Mouse (Mus musculus) CH12.LX (cell line): ENCODE results near the gene Ppp2r5c. TPM values are rescaled to one million over a fixed set of nuclear protein-coding genes. Genes with fewer than 3 reads are reported as not detected.

Source experiments
- DNase-seq: peaks from one replicate; pipeline ENCODE4 v3.0.0-alpha.2; 2013; ENCODE audit errors: extremely low read depth
- H3K27ac ChIP-seq: 2 replicates; pipeline ENCODE4 v1.5.1; 2012; ENCODE audit warnings: low read depth, mild to moderate bottlenecking, control low read depth, moderate library complexity; ENCODE audit not compliant: insufficient read depth
- H3K27me3 ChIP-seq: replicated peaks from 2 replicates; pipeline ENCODE3; 2012; ENCODE audit warnings: inconsistent platforms
- H3K36me3 ChIP-seq, 2 experiments: replicated peaks in 1 of 2; 2 replicates each; pipeline versions ENCODE3 to v1.6.1; 2012; ENCODE audit warnings: inconsistent platforms in 1 of 2, low read length in 1 of 2, mild to moderate bottlenecking in 1 of 2, mixed read lengths in 1 of 2, moderate library complexity in 1 of 2; ENCODE audit not compliant: control insufficient read depth in 1 of 2, insufficient read depth in 1 of 2
- H3K4me1 ChIP-seq, 2 experiments: 2 replicates each; pipeline ENCODE4 v1.6.1; 2012; ENCODE audit warnings: inconsistent platforms in 1 of 2, moderate library complexity in 1 of 2; ENCODE audit not compliant: insufficient read depth in 2 of 2, control insufficient read depth in 1 of 2
- H3K4me2 ChIP-seq: 2 replicates; pipeline ENCODE4 v1.6.1; 2012; ENCODE audit warnings: low read depth, mild to moderate bottlenecking, control low read depth; ENCODE audit not compliant: poor library complexity, insufficient read depth, severe bottlenecking
- H3K4me3 ChIP-seq, 3 experiments: fragments of 150-350 bp in 1 of 3; sonication (generic) in 1 of 3; replicated peaks in 1 of 3; 2 replicates each; pipeline versions ENCODE3 to v1.5.1; 2011 to 2012; ENCODE audit warnings: low read depth in 2 of 3, low read length in 2 of 3, mild to moderate bottlenecking in 2 of 3, moderate library complexity in 2 of 3, control low read depth in 1 of 3, improper control_type of control experiment in 1 of 3, inconsistent platforms in 1 of 3, mixed read lengths in 1 of 3; ENCODE audit not compliant: poor library complexity in 1 of 3
- H3K79me2 ChIP-seq: replicated peaks from 2 replicates; pipeline ENCODE4 v1.6.1; 2012; ENCODE audit warnings: mild to moderate bottlenecking, moderate library complexity; ENCODE audit not compliant: control insufficient read depth, poor library complexity, insufficient read depth, severe bottlenecking; ENCODE audit errors: extremely low read depth
- H3K9ac ChIP-seq: 2 replicates; pipeline ENCODE4 v1.6.1; 2012; ENCODE audit warnings: low read depth, mild to moderate bottlenecking, control low read depth, moderate library complexity; ENCODE audit not compliant: insufficient read depth
- H3K9me3 ChIP-seq: replicated peaks from 2 replicates; pipeline ENCODE3; 2012; ENCODE audit warnings: low read length, inconsistent platforms, mixed read lengths
- BHLHE40 ChIP-seq: IDR thresholded peaks from 2 replicates; pipeline ENCODE4 v1.6.1; 2011; ENCODE audit warnings: mild to moderate bottlenecking, low read depth, low read length, improper control_type of control experiment
- CHD1 ChIP-seq: IDR thresholded peaks from 2 replicates; pipeline ENCODE4 v1.6.1; 2012; ENCODE audit warnings: low read depth, low read length, improper control_type of control experiment, inconsistent platforms
- CHD2 ChIP-seq: IDR thresholded peaks from 2 replicates; pipeline ENCODE4 v1.6.1; 2011; ENCODE audit warnings: low read length, improper control_type of control experiment
- CTCF ChIP-seq, 2 experiments: IDR thresholded peaks in 1 of 2; conservative IDR thresholded peaks in 1 of 2; 2 replicates each; pipeline ENCODE4 v1.5.1; 2011 to 2012; ENCODE audit warnings: low read depth in 2 of 2, low read length in 2 of 2, improper control_type of control experiment in 1 of 2, inconsistent platforms in 1 of 2, mild to moderate bottlenecking in 1 of 2, moderate library complexity in 1 of 2
- ELF1 ChIP-seq: IDR thresholded peaks from 2 replicates; pipeline ENCODE4 v1.6.1; 2014; ENCODE audit warnings: low read depth, mild to moderate bottlenecking, inconsistent platforms, low read length, improper control_type of control experiment
- EP300 ChIP-seq: IDR thresholded peaks from 2 replicates; pipeline ENCODE4 v1.6.1; 2011; ENCODE audit warnings: low read length, improper control_type of control experiment
- ETS1 ChIP-seq: conservative IDR thresholded peaks from 2 replicates; pipeline ENCODE4 v1.6.1; 2012; ENCODE audit warnings: low read depth, mild to moderate bottlenecking, inconsistent platforms, low read length, improper control_type of control experiment, moderate library complexity
- HCFC1 ChIP-seq: IDR thresholded peaks from 2 replicates; pipeline ENCODE4 v1.6.1; 2012; ENCODE audit warnings: low read depth, mild to moderate bottlenecking, inconsistent platforms, low read length, improper control_type of control experiment
- IRF4 ChIP-seq: IDR thresholded peaks from 2 replicates; pipeline ENCODE4 v1.6.1; 2014; ENCODE audit warnings: low read depth, mild to moderate bottlenecking, inconsistent platforms, low read length, improper control_type of control experiment
- JUND ChIP-seq: conservative IDR thresholded peaks from 2 replicates; pipeline ENCODE4 v1.6.1; 2011; ENCODE audit warnings: low read depth, low read length, improper control_type of control experiment
- KAT2A ChIP-seq: IDR thresholded peaks from 2 replicates; pipeline ENCODE4 v1.6.1; 2012; ENCODE audit warnings: low read length, improper control_type of control experiment, inconsistent platforms; ENCODE audit not compliant: insufficient replicate concordance
- MAFK ChIP-seq: IDR thresholded peaks from 2 replicates; pipeline ENCODE4 v1.6.1; 2011; ENCODE audit warnings: low read length, improper control_type of control experiment; ENCODE audit not compliant: insufficient replicate concordance
- MAX ChIP-seq: IDR thresholded peaks from 2 replicates; pipeline ENCODE4 v1.6.1; 2011; ENCODE audit warnings: low read length, improper control_type of control experiment
- MAZ ChIP-seq: IDR thresholded peaks from 2 replicates; pipeline ENCODE4 v1.6.1; 2012; ENCODE audit warnings: low read depth, mild to moderate bottlenecking, inconsistent platforms, low read length, improper control_type of control experiment, moderate library complexity
- MEF2A ChIP-seq: IDR thresholded peaks from 2 replicates; pipeline ENCODE4 v1.6.1; 2014; ENCODE audit warnings: low read depth, mild to moderate bottlenecking, inconsistent platforms, low read length, improper control_type of control experiment, borderline replicate concordance
- MXI1 ChIP-seq: IDR thresholded peaks from 2 replicates; pipeline ENCODE4 v1.6.1; 2011; ENCODE audit warnings: mild to moderate bottlenecking, low read depth, low read length, improper control_type of control experiment
- NELFE ChIP-seq: IDR thresholded peaks from 2 replicates; pipeline ENCODE4 v1.6.1; 2011; ENCODE audit warnings: low read depth, low read length, improper control_type of control experiment
- NRF1 ChIP-seq: IDR thresholded peaks from 2 replicates; pipeline ENCODE4 v1.6.1; 2014; ENCODE audit warnings: low read depth, mild to moderate bottlenecking, inconsistent platforms, low read length, improper control_type of control experiment, moderate library complexity
- POLR2AphosphoS2 ChIP-seq: IDR thresholded peaks from 2 replicates; pipeline ENCODE4 v1.6.1; 2011; ENCODE audit warnings: low read depth, low read length, improper control_type of control experiment
- RAD21 ChIP-seq: IDR thresholded peaks from 2 replicates; pipeline ENCODE4 v1.6.1; 2011; ENCODE audit warnings: low read depth, mild to moderate bottlenecking, low read length, improper control_type of control experiment, moderate library complexity
- RCOR1 ChIP-seq: conservative IDR thresholded peaks from 2 replicates; pipeline ENCODE4 v1.6.1; 2012; ENCODE audit warnings: low read depth, mild to moderate bottlenecking, inconsistent platforms, low read length, improper control_type of control experiment
- SIN3A ChIP-seq: IDR thresholded peaks from 2 replicates; pipeline ENCODE4 v1.6.1; 2012; ENCODE audit warnings: low read length, improper control_type of control experiment, inconsistent platforms
- TCF12 ChIP-seq: IDR thresholded peaks from 2 replicates; pipeline ENCODE4 v1.6.1; 2014; ENCODE audit warnings: low read depth, mild to moderate bottlenecking, inconsistent platforms, low read length, improper control_type of control experiment
- UBTF ChIP-seq: IDR thresholded peaks from 2 replicates; pipeline ENCODE4 v1.6.1; 2012; ENCODE audit warnings: low read depth, mild to moderate bottlenecking, inconsistent platforms, low read length, improper control_type of control experiment, moderate library complexity
- USF2 ChIP-seq: conservative IDR thresholded peaks from 2 replicates; pipeline ENCODE4 v1.6.1; 2011; ENCODE audit warnings: low read depth, low read length, improper control_type of control experiment
- ZC3H11A ChIP-seq: IDR thresholded peaks from 2 replicates; pipeline ENCODE4 v1.6.1; 2012; ENCODE audit warnings: low read depth, mild to moderate bottlenecking, inconsistent platforms, low read length, improper control_type of control experiment
- ZKSCAN1 ChIP-seq: IDR thresholded peaks from 2 replicates; pipeline ENCODE4 v1.6.1; 2012; ENCODE audit warnings: low read depth, inconsistent platforms, low read length, improper control_type of control experiment, borderline replicate concordance
- ZMIZ1 ChIP-seq: IDR thresholded peaks from 2 replicates; pipeline ENCODE4 v1.6.1; 2012; ENCODE audit warnings: low read depth, mild to moderate bottlenecking, inconsistent platforms, low read length, improper control_type of control experiment
- ZNF384 ChIP-seq: IDR thresholded peaks from 2 replicates; pipeline ENCODE4 v1.6.1; 2012; ENCODE audit warnings: low read depth, low read length, improper control_type of control experiment, inconsistent platforms
- dilution Hi-C: fragments of 300-500 bp; cut with MboI; formaldehyde crosslinking; loops from 2 replicates; pipeline ENCODE4 v1.14.3; 2020; ENCODE audit warnings: low sequenced_read_pairs; ENCODE audit not compliant: extremely low pct_unique_long_range_greater_than_20kb, extremely low pct_ligation_motif_present
- in situ Hi-C: fragments of 300-500 bp; cut with MboI; formaldehyde crosslinking; loops from 3 replicates; pipeline ENCODE4 v1.14.3; 2019; ENCODE audit warnings: low sequenced_read_pairs, low pct_ligation_motif_present, low pct_unique_long_range_greater_than_20kb, mixed read lengths
- polyA plus RNA-seq: library from polyadenylated mRNA; unstranded; fragments of >175 nt; gene quantifications from 2 replicates; pipeline ENCODE4 v1.2.1, GENCODE M21; 2012; ENCODE audit warnings: low read depth; ENCODE audit not compliant: insufficient read length
- total RNA-seq, 2 experiments: library from RNA; depleted of rRNA; stranded (reverse); fragments of 300-350 nt in 1 of 2; fragments of >200 nt in 1 of 2; gene quantifications; 2 replicates each; pipeline ENCODE4 v1.2.3; 2012 to 2014

Ppp2r5c gene
- total and polyA plus RNA-seq, 3 experiments: 71.6 to 111 (median 97.7) TPM

DNA sequence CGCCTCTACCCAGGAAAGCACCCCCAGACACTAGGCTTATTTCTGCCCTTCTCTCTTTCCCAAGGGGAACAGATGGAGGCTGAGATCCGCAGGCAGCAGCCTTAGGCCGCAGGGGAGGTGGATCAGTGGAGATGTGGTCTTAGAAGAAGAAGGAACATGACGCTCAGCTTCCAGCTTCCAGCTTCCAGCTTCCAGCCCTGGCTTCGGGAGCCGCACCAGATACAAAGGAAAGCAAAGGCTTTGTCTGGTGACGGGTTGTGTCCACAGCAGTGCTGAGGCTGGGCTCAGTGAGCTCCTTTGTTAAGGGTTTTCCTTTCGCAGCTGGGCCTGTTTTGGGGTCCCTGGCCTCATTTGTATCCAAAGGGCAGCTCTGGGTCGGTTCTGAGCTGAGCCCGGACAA lies 16.9 kb upstream of the Ppp2r5c start:
- H3K4me2 ChIP-seq: no peak overlapping the region
- TF ChIP-seq POLR2AphosphoS2 (no peak), RAD21 (no peak), BHLHE40 (no peak), UBTF (no peak), MAFK (no peak), RCOR1 (no peak), SIN3A (no peak), ETS1 (no peak), ZMIZ1 (no peak), IRF4 (no peak), KAT2A (no peak), MAZ (no peak), ZNF384 (no peak), NRF1 (no peak), MAX (no peak), ELF1 (no peak), JUND (no peak), EP300 (no peak)
- in situ Hi-C loops: no loop called here
- H3K9me3 ChIP-seq: no peaks in the 10 kb centered on the region
- DNase-seq: no peak
- dilution Hi-C loops: no loop called here
- H3K27me3 ChIP-seq: peaks cover 17% of the 10 kb centered on the region
- H3K4me3 ChIP-seq: no peak overlapping the region
- no peaks in the 10 kb centered on the region for H3K79me2 ChIP-seq
- H3K27ac ChIP-seq: no peak overlapping the region
- H3K4me1 ChIP-seq: peaks cover 4 to 18% of the 10 kb centered on the region in 2 experiments
- no peak overlapping the region for H3K9ac ChIP-seq
- no peaks in the 10 kb centered on the region for H3K36me3 ChIP-seq

DNA sequence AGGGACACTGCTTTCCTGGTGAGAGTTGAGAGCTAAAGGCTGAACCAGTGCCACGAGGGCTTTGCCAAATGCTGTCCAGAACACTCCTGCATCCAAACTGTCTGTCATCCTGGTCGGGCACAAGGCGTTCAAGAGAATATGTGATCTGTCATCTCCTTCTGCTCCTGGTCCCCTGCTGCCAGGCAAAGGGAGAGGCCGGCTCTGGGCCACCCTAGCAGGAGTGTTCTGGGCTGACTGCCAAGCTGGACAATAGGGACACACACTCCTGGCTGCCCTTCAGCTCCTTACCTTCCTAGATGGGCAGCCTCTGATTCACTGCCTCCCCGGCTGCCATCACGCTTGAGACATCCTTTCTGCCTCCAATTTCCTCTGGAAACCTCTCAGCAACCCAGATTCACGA lies 15.1 kb upstream of the Ppp2r5c start:
- H3K27ac ChIP-seq: no peak overlapping the region
- in situ Hi-C loops: no loop called here
- H3K9me3 ChIP-seq: no peaks in the 10 kb centered on the region
- H3K79me2 ChIP-seq: no peaks in the 10 kb centered on the region
- no peak overlapping the region for H3K4me3 ChIP-seq
- H3K4me2 ChIP-seq: no peak overlapping the region
- dilution Hi-C loops: no loop called here
- no peak for DNase-seq
- H3K4me1 ChIP-seq: peaks cover 18 to 31% of the 10 kb centered on the region in 2 experiments
- no peak overlapping the region for H3K9ac ChIP-seq
- TF ChIP-seq NELFE (no peak), RCOR1 (no peak), RAD21 (no peak), CHD1 (no peak), MAZ (no peak), POLR2AphosphoS2 (no peak), JUND (no peak), USF2 (no peak), MEF2A (no peak), ZKSCAN1 (no peak), ZNF384 (no peak), ELF1 (no peak), ETS1 (no peak), CTCF (conservative IDR thresholded peaks at IDR 0.05 in 1 of 2, IDR thresholded peaks at IDR 0.05 in 1 of 2; ENCODE audit: low read depth in 2 of 2, low read length in 2 of 2) (no peak), CHD2 (no peak), HCFC1 (no peak), MXI1 (no peak), ZC3H11A (no peak), TCF12 (no peak), NRF1 (no peak)
- peaks cover 21% of the 10 kb centered on the region for H3K27me3 ChIP-seq
- no peaks in the 10 kb centered on the region for H3K36me3 ChIP-seq
